Mouse (Mus musculus): ENCODE results near the gene Lrrc34.
A peak's percentile ranks its signal among the peaks of the same experiment; 100 is the strongest.

Lrrc34 gene

GRCm38 (mm10) chr3:30647440-30648090 is at the start of gene Lrrc34:
Gene Lrrc34, minus strand, starts transcription at chr3:30647869.
- DNase-seq (ENCODE audit: extremely low read depth, insufficient read length, low spot score): no peak

- peak; percentile 20 for DNase-seq (ENCODE audit: extremely low read depth, insufficient read length, low spot score)
These were observed 48.7 kb upstream of the Lrrc34 start for GRCm38 (mm10) chr3:30696346-30696745.

DNA sequence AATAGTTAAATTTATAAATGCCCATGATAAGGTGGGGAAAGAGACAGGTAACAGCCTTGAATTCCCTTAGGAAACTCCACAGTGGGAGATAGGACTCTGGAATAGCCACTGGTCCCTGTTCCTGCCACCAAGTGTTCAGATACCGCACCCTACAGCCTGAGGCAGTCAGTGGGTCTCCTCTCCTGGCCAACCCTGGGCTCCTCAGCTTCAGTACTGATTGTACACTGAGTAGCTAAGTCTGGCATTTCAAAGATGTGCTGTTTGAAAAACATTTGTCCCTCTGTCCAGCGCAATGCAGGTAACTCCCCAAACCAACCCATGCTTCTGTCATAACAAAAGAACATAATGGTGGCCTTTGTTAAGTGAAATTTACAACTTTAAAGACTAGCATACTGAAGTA is 48.0 kb upstream of the Lrrc34 start:
- DNase-seq (ENCODE audit: extremely low read depth, insufficient read length, low spot score): no peak

- no peak for DNase-seq (ENCODE audit: extremely low read depth, insufficient read length, low spot score)
These were observed 43.3 kb upstream of the Lrrc34 start for GRCm38 (mm10) chr3:30690976-30691375.

DNA sequence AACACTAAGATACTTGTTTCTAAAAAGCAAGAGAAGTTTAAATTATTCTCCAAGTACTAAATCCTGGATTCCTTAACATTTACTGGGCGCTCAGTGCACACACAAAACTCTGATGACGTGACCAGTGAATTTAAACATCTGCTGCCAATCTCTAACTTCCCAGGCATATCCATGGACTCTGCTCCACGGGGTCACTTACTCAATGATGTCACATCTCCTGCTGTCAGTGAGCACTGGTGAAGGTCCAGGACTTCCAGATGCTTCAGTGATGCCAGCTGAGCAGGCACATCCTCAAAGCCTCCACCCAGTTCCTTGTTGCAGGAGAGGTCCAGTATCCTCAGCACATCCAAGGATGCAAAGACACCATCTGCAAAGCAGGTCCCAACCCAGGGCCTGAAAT is 39.5 kb upstream of the Lrrc34 start:
- DNase-seq (ENCODE audit: extremely low read depth, insufficient read length, low spot score): no peak

DNA sequence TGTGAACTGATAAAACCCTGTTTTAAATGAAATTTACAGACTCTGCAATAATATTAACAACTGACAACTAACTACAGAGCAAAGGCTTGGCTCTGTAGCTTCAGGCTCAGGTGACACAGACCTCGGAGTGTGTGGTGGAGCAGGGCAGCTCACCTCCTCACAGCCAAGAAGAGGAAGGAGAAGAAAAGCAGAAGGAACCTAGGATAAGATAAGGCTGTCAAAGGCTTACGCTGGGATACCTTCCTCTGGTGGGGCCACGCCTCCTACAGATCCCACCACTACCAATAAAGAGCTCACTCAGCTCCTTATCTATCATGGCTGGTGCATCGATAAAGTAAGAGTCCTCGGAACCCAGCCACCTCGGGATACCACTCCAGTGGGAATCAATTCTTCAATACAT is 35.5 kb upstream of the Lrrc34 start:
- no peak for DNase-seq (ENCODE audit: extremely low read depth, insufficient read length, low spot score)

- no peak for DNase-seq (ENCODE audit: extremely low read depth, insufficient read length, low spot score)
These were observed 10.8 kb upstream of the Lrrc34 start for GRCm38 (mm10) chr3:30658486-30658885.

DNA sequence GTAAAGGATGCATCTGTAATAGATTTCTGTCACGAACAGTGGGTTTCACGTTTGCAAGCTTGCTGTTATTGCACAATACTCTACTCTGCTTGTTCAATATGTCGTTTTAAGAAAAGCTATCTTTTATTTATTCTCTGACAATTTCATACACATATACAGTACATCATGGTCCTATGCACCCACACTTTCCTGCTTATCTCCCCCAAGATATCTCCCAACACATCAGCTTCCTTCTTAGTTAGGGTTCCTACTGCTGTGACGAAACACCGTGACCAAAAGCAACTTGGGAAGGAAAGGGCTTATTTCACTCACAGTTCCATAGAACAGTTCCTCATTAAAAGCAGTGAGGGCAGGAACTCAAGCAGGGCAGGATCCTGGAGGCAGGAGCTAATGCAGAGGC is 8.3 kb upstream of the Lrrc34 start:
- no peak for DNase-seq (ENCODE audit: extremely low read depth, insufficient read length, low spot score)

DNA sequence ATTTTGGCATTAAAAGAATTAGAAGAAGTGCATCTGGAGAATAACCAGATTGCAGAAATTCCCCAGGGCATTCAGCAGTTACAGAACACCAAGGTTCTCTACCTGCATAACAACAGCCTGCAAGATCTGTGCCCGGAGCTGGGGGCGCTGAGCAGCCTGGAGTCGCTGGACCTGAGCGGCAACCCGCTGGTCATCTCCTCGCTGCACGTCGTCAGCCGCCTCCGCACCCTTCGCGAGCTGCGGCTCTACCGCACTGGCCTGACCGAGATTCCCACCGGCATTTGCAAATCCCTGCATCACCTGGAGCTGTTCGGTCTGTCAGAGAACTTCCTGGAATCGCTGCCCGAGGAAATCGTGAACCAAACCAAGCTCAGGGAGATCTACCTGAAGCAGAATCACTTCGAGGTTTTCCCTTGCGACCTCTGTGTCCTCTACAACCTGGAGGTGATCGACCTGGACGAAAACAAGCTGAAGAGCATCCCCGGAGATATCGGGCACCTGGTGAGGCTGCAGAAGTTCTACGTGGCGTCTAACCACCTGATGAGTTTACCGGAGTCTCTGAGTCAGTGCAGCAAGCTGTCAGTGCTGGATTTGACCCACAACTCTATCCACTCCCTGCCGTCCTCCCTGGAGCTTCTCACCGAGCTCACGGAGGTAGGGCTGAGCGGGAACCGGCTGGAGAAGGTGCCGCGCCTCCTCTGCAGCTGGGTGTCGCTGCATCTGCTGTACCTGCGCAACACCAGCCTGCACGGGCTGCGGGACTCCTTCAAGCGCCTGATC is 2.6 kb upstream of the Lrrc34 start:
- peak; percentile 5 for DNase-seq (ENCODE audit: extremely low read depth, insufficient read length, low spot score)

- DNase-seq (ENCODE audit: extremely low read depth, insufficient read length, low spot score): no peak
These were observed 797 bp upstream of the Lrrc34 start for GRCm38 (mm10) chr3:30648466-30648865.

GRCm38 (mm10) chr3:30646761-30647160 is 908 bp downstream of the Lrrc34 start:
- DNase-seq (ENCODE audit: extremely low read depth, insufficient read length, low spot score): no peak

- DNase-seq (ENCODE audit: extremely low read depth, insufficient read length, low spot score): no peak
These were observed 3.5 kb downstream of the Lrrc34 start, which contains the start of gene Lrriq4 for GRCm38 (mm10) chr3:30644207-30644606. Gene Lrriq4, plus strand, starts transcription at chr3:30644507.

DNA sequence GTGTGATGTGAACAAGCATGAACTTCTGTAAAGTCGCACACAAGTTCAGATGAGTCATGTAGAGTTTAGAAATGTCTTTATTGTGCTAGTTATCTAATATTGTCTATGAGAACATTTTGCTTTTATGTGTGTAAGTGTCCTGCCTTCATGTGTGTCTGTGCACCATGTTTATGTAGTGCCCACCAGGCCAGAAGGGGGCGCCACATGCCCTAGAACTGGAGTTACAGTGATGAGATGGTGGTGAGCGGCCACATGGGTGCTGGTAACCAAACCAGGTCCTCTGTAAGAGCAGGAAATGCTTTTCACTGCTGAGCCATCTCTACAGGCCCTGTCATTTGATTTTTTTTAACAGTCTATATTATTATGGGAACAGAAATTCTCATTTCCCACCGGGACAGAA is 12.0 kb downstream of the Lrrc34 start:
- DNase-seq (ENCODE audit: extremely low read depth, insufficient read length, low spot score): no peak

DNA sequence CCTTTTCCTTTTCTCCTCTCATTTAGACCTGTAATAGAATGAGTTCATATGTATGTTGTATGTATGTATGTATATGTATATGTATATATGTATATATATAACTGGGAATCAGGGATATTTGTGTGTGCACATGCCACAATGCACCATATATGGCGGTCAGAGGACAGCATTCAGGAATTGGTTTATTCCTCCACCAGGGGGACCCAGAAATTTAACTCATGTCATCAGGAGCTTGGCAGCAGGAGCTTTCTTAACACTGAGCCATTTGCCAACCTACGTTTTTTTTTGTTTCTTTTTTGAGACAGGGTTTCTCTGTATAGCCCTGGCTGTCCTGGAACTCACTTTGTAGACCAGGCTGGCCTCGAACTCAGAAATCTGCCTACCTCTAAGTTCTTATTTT is 14.0 kb downstream of the Lrrc34 start:
- no peak for DNase-seq (ENCODE audit: extremely low read depth, insufficient read length, low spot score)

GRCm38 (mm10) chr3:30620132-30620531 is 27.5 kb downstream of the Lrrc34 start:
- no peak for DNase-seq (ENCODE audit: extremely low read depth, insufficient read length, low spot score)

DNA sequence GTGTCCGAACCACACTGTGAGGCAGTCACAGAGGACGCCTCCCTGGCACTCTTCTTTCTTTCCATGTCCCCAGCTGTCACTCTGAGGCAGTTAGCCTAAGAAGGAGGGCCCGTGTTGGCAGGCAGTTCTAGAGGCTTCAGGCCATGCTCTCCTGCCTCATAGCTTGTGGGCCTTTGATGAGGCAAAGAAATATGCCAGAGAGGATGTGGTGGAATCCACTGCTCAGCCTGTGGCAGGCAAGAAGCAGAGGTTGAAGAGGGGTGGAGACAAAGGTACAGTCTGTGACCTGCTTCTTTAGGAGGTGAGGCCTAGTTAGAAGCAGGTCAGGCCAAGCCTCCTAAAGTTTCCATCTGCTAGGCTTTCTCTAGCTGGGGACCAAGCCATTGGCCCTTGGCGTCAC is 36.7 kb downstream of the Lrrc34 start:
- no peak for DNase-seq (ENCODE audit: extremely low read depth, insufficient read length, low spot score)

DNA sequence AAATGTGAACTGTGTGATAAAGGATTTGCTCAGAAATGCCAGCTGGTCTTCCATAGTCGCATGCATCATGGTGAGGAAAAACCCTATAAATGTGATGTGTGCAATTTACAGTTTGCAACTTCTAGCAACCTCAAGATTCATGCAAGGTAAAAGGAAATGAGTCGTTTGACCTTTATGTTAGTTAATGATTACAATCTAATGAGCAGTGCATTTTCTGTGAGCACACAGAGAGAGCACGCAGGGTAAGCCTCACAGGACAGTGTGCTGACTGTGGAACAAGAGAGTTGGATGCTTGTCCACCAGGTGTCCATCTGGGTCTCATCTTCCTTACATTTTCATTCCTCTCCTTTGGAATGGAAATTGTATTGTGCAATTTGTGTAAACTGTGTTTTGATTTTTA is 38.7 kb downstream of the Lrrc34 start:
- no peak for DNase-seq (ENCODE audit: extremely low read depth, insufficient read length, low spot score)

DNA sequence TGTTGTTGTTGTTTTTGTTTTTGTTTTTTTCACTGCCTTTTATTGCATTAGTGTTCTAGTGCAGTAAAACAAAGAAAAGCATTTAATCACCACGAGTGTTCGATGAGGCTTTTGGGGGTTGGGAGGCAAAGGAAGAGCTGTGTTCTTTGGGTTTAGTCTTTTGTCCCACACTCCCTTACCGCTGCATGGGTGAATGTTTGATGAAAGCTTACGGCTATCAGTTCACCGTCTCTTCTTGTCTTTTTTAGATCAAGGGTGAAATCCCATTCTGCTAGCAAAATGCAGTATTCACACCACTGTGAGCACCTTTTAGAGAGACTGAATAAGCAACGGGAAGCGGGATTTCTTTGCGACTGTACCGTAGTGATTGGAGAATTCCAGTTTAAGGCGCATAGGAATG is 44.4 kb downstream of the Lrrc34 start:
- no peak for DNase-seq (ENCODE audit: extremely low read depth, insufficient read length, low spot score)

GRCm38 (mm10) chr3:30602740-30603098 is 45.0 kb downstream of the Lrrc34 start:
- DNase-seq (ENCODE audit: extremely low read depth, insufficient read length, low spot score): peak; percentile 92

- peak; percentile 97 for DNase-seq (ENCODE audit: extremely low read depth, insufficient read length, low spot score)
These were observed 45.5 kb downstream of the Lrrc34 start, which contains the start of gene Mynn for GRCm38 (mm10) chr3:30602065-30602739. Gene Mynn, plus strand, starts transcription at chr3:30602065.

DNA sequence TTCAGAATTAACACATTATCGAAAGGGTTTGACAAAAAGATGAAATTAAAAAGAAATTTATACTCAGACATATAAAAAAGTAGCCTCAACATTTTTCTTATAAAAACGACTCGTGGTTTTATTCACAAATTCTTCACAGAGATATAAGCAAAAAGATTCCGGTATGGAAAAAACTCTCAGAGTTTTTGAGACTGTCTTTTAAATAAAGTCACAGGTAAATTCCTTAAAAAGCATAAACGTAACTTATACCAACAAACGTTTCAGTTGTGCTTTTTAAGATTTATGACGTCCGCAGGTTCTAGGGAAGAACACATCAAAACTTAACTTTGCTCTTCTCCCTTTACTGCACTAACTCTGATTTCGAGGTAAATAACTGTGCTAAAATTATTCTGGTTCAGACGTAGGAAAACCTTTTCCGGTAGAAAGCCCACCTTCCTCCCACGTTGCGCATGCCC is 46.0 kb downstream of the Lrrc34 start:
- DNase-seq (ENCODE audit: extremely low read depth, insufficient read length, low spot score): no peak

- peak; percentile 73 for DNase-seq (ENCODE audit: extremely low read depth, insufficient read length, low spot score)
These were observed 46.5 kb downstream of the Lrrc34 start for GRCm38 (mm10) chr3:30601175-30601574.

Data from 3134 (cell line).